Mouse (Mus musculus): ENCODE data around the gene Trim8. TPM values are rescaled to one million over a fixed set of nuclear protein-coding genes. Genes with fewer than 3 reads are reported as not detected.

Gene Trim8
- total and polyA plus RNA-seq, 3 experiments, result 4.4 to 24.9 (median 12.0) TPM

GRCm38 (mm10) chr19:46505646-46506371 is 4.3 kb downstream of the Trim8 start:
- dilution Hi-C loops (cut with MboI; ENCODE audit: extremely low pct_ligation_motif_present, extremely low pct_unique_long_range_greater_than_20kb, low sequenced_read_pairs), result no loop called here

GRCm38 (mm10) chr19:46506372-46506717 is 4.8 kb downstream of the Trim8 start:
- DNase-seq (ENCODE audit: extremely low read depth), result no peak
- dilution Hi-C loops (cut with MboI; ENCODE audit: extremely low pct_ligation_motif_present, extremely low pct_unique_long_range_greater_than_20kb, low sequenced_read_pairs) (no loop called here), in situ Hi-C loops (cut with MboI; ENCODE audit: low pct_ligation_motif_present, low pct_unique_long_range_greater_than_20kb, low sequenced_read_pairs) (no loop called here)
- TF ChIP-seq BHLHE40 (IDR thresholded peaks at IDR 0.05; ENCODE audit: low read depth, low read length) (no peak), ETS1 (conservative IDR thresholded peaks at IDR 0.05; ENCODE audit: low read depth, low read length) (no peak), ZMIZ1 (IDR thresholded peaks at IDR 0.05; ENCODE audit: low read depth, low read length) (no peak), ZC3H11A (IDR thresholded peaks at IDR 0.05; ENCODE audit: low read depth, low read length) (no peak), ZNF384 (IDR thresholded peaks at IDR 0.05; ENCODE audit: low read depth, low read length) (no peak)
- Histone ChIP-seq H3K27ac (ENCODE audit: insufficient read depth, low read depth) (no peak overlapping the region), H3K4me2 (ENCODE audit: insufficient read depth, low read depth, poor library complexity, severe bottlenecking) (peak overlapping the region; percentile 82), H3K9me3 (replicated peaks; ENCODE audit: low read length) (no peaks in the 10 kb centered on the region), H3K27me3 (replicated peaks) (no peaks in the 10 kb centered on the region), H3K9ac (ENCODE audit: insufficient read depth, low read depth) (peak overlapping the region; percentile 98), H3K79me2 (replicated peaks; ENCODE audit: control insufficient read depth, extremely low read depth, insufficient read depth, poor library complexity, severe bottlenecking) (peaks cover 82% of the 10 kb centered on the region), H3K4me3 (replicated peaks in 1 of 3; ENCODE audit: low read depth in 2 of 3, low read length in 2 of 3, poor library complexity in 1 of 3) (peak overlapping the region; percentile 82 to 93 (median 93)), H3K4me1 (ENCODE audit: control insufficient read depth in 1 of 2, insufficient read depth in 2 of 2) (peaks cover 22 to 61% of the 10 kb centered on the region in 2 experiments), H3K36me3 (replicated peaks in 1 of 2; ENCODE audit: control insufficient read depth in 1 of 2, insufficient read depth in 1 of 2, low read length in 1 of 2) (peaks cover 20 to 65% of the 10 kb centered on the region in 2 experiments)

More at GRCm38 (mm10) chr19:46505646-46506371, 4.3 kb downstream of the Trim8 start:
- Histone ChIP-seq H3K4me3 (replicated peaks in 1 of 3; ENCODE audit: low read depth in 2 of 3, low read length in 2 of 3, poor library complexity in 1 of 3) (peak overlapping the region; percentile 82 to 93 (median 93)), H3K4me1 (ENCODE audit: control insufficient read depth in 1 of 2, insufficient read depth in 2 of 2) (peaks cover 20 to 57% of the 10 kb centered on the region in 2 experiments), H3K27ac (ENCODE audit: insufficient read depth, low read depth) (peak overlapping the region; percentile 96; the same call in 1 of the 2 replicates), H3K27me3 (replicated peaks) (no peaks in the 10 kb centered on the region), H3K9me3 (replicated peaks; ENCODE audit: low read length) (no peaks in the 10 kb centered on the region), H3K36me3 (replicated peaks in 1 of 2; ENCODE audit: control insufficient read depth in 1 of 2, insufficient read depth in 1 of 2, low read length in 1 of 2) (peaks cover 19 to 62% of the 10 kb centered on the region in 2 experiments), H3K9ac (ENCODE audit: insufficient read depth, low read depth) (peak overlapping the region; percentile 98), H3K4me2 (ENCODE audit: insufficient read depth, low read depth, poor library complexity, severe bottlenecking) (peak overlapping the region; percentile 82), H3K79me2 (replicated peaks; ENCODE audit: control insufficient read depth, extremely low read depth, insufficient read depth, poor library complexity, severe bottlenecking) (peaks cover 78% of the 10 kb centered on the region)
- DNase-seq (ENCODE audit: extremely low read depth), result no peak
- TF ChIP-seq ELF1 (IDR thresholded peaks at IDR 0.05; ENCODE audit: low read depth, low read length), result peak; percentile 71
- no peak for TF ChIP-seq ZMIZ1 (IDR thresholded peaks at IDR 0.05; ENCODE audit: low read depth, low read length)
- TF ChIP-seq TCF12 (IDR thresholded peaks at IDR 0.05; ENCODE audit: low read depth, low read length), result 0 out of 2 replicates have a peak, but pooled peaks have one; percentile 15
- TF ChIP-seq MYC (IDR thresholded peaks at IDR 0.05; ENCODE audit: low read depth, low read length), result peak; percentile 89; the same call in 1 of the 2 replicates
- TF ChIP-seq BHLHE40 (IDR thresholded peaks at IDR 0.05; ENCODE audit: low read depth, low read length), result no peak
- TF ChIP-seq SIN3A (IDR thresholded peaks at IDR 0.05; ENCODE audit: low read length), result peak; percentile 48; the same call in 1 of the 2 replicates
- TF ChIP-seq EP300 (IDR thresholded peaks at IDR 0.05; ENCODE audit: low read length), result no peak
- TF ChIP-seq NELFE (IDR thresholded peaks at IDR 0.05; ENCODE audit: low read depth, low read length), result no peak
- TF ChIP-seq CHD1 (IDR thresholded peaks at IDR 0.05; ENCODE audit: low read depth, low read length), result no peak
- TF ChIP-seq GABPA (IDR thresholded peaks at IDR 0.05; ENCODE audit: insufficient replicate concordance, low read depth, low read length), result no peak
- no peak for TF ChIP-seq ZC3H11A (IDR thresholded peaks at IDR 0.05; ENCODE audit: low read depth, low read length)
- peak; percentile 37; the same call in 1 of the 2 replicates for TF ChIP-seq USF1 (IDR thresholded peaks at IDR 0.05; ENCODE audit: low read depth, low read length)
- TF ChIP-seq E2F4 (IDR thresholded peaks at IDR 0.05; ENCODE audit: insufficient replicate concordance, low read depth, low read length), result no peak
- TF ChIP-seq CHD2 (IDR thresholded peaks at IDR 0.05; ENCODE audit: low read length), result no peak
- TF ChIP-seq MAX (IDR thresholded peaks at IDR 0.05; ENCODE audit: low read length), result peak; percentile 94
- 0 out of 2 replicates have a peak, but pooled peaks have one; percentile 64 for TF ChIP-seq MAZ (IDR thresholded peaks at IDR 0.05; ENCODE audit: low read depth, low read length)
- TF ChIP-seq PAX5 (IDR thresholded peaks at IDR 0.05; ENCODE audit: low read length), result no peak
- no peak for TF ChIP-seq ZKSCAN1 (IDR thresholded peaks at IDR 0.05; ENCODE audit: borderline replicate concordance, low read depth, low read length)
- TF ChIP-seq JUN (IDR thresholded peaks at IDR 0.05; ENCODE audit: insufficient read depth, low read depth, low read length), result no peak
- TF ChIP-seq RAD21 (IDR thresholded peaks at IDR 0.05; ENCODE audit: low read depth, low read length), result no peak
- no peak for TF ChIP-seq MAFK (IDR thresholded peaks at IDR 0.05; ENCODE audit: insufficient replicate concordance, low read length)
- peak; percentile 90 for TF ChIP-seq MXI1 (IDR thresholded peaks at IDR 0.05; ENCODE audit: low read depth, low read length)
- TF ChIP-seq ETS1 (conservative IDR thresholded peaks at IDR 0.05; ENCODE audit: low read depth, low read length), result 0 out of 2 replicates have a peak, but pooled peaks have one; percentile 12
- in situ Hi-C loops (cut with MboI; ENCODE audit: low pct_ligation_motif_present, low pct_unique_long_range_greater_than_20kb, low sequenced_read_pairs), result no loop called here
